Mouse (Mus musculus) telencephalon, adult 2 months (tissue): ENCODE results near the gene Thrb.

Source experiments
- DNase-seq: peaks from one replicate; pipeline ENCODE4 v3.0.0-alpha.2; 2011; ENCODE audit warnings: low read depth, low spot score

Gene Thrb

GRCm38 (mm10) chr14:17659686-17660328, at the start of gene Thrb:
Thrb (plus strand) TSS chr14:17660261.
- no peak for DNase-seq

GRCm38 (mm10) chr14:17621671-17622070, 38.4 kb upstream of the Thrb start:
- peak; percentile 90 for DNase-seq

- DNase-seq = no peak
Observed at GRCm38 (mm10) chr14:17623936-17624335, 36.1 kb upstream of the Thrb start.

GRCm38 (mm10) chr14:17629215-17629614, 30.8 kb upstream of the Thrb start:
- no peak for DNase-seq

- no peak for DNase-seq
Observed at GRCm38 (mm10) chr14:17632887-17633522, 27.1 kb upstream of the Thrb start.

- DNase-seq = no peak
Observed at GRCm38 (mm10) chr14:17636971-17637370, 23.1 kb upstream of the Thrb start.

- DNase-seq = peak; percentile 63
Observed at GRCm38 (mm10) chr14:17641770-17642169, 18.3 kb upstream of the Thrb start.

- DNase-seq = no peak
Observed at GRCm38 (mm10) chr14:17655084-17655483, 5.0 kb upstream of the Thrb start.

GRCm38 (mm10) chr14:17659031-17659430, 1.0 kb upstream of the Thrb start:
- DNase-seq = peak; percentile 94

- DNase-seq = peak; percentile 27
Observed at GRCm38 (mm10) chr14:17660329-17661099, 453 bp downstream of the Thrb start.

GRCm38 (mm10) chr14:17661100-17661521, 1.1 kb downstream of the Thrb start:
- DNase-seq = peak; percentile 44

GRCm38 (mm10) chr14:17662087-17662486, 2.0 kb downstream of the Thrb start:
- DNase-seq = no peak

- no peak for DNase-seq
Observed at GRCm38 (mm10) chr14:17674335-17674734, 14.3 kb downstream of the Thrb start.

GRCm38 (mm10) chr14:17675214-17675613, 15.2 kb downstream of the Thrb start:
- no peak for DNase-seq

- no peak for DNase-seq
Observed at GRCm38 (mm10) chr14:17681479-17681878, 21.4 kb downstream of the Thrb start.

- no peak for DNase-seq
Observed at GRCm38 (mm10) chr14:17684881-17685280, 24.8 kb downstream of the Thrb start.

GRCm38 (mm10) chr14:17685491-17685890, 25.4 kb downstream of the Thrb start:
- no peak for DNase-seq

- DNase-seq = no peak
Observed at GRCm38 (mm10) chr14:17686939-17687338, 26.9 kb downstream of the Thrb start.

- DNase-seq = no peak
Observed at GRCm38 (mm10) chr14:17691246-17691645, 31.2 kb downstream of the Thrb start.

GRCm38 (mm10) chr14:17695526-17695925, 35.5 kb downstream of the Thrb start:
- no peak for DNase-seq

- DNase-seq = no peak
Observed at GRCm38 (mm10) chr14:17697920-17698632, 38.0 kb downstream of the Thrb start.

GRCm38 (mm10) chr14:17700228-17700627, 40.2 kb downstream of the Thrb start:
- DNase-seq = no peak
